Mouse (Mus musculus) layer of hippocampus, adult 18-20 months (tissue): ENCODE data around the gene Tfb1m. TPM values are rescaled to one million over a fixed set of nuclear protein-coding genes. Genes with fewer than 3 reads are reported as not detected.

ENCODE experiments used
- DNase-seq, 2 experiments: peaks; one replicate each; pipeline ENCODE4 v3.0.0; 2022; ENCODE audit warnings: low spot score in 2 of 2
- long read RNA-seq: library from polyadenylated mRNA; stranded (forward); transcript quantifications from one replicate; pipeline ENCODE4 v2.0.0, GENCODE M21; 2021
- total RNA-seq, 2 experiments: library from RNA; stranded (reverse); gene quantifications; 2 replicates each; pipeline ENCODE4 v1.2.3; 2021

The Tfb1m gene
- 1 to 10 TPM; 5.2 to 5.9 TPM for total RNA-seq
- long read RNA-seq, partial matches to known transcripts: 0 of 1 reads
- long read RNA-seq, other reads (novel, unspliced or antisense): 0 of 1 reads

DNA sequence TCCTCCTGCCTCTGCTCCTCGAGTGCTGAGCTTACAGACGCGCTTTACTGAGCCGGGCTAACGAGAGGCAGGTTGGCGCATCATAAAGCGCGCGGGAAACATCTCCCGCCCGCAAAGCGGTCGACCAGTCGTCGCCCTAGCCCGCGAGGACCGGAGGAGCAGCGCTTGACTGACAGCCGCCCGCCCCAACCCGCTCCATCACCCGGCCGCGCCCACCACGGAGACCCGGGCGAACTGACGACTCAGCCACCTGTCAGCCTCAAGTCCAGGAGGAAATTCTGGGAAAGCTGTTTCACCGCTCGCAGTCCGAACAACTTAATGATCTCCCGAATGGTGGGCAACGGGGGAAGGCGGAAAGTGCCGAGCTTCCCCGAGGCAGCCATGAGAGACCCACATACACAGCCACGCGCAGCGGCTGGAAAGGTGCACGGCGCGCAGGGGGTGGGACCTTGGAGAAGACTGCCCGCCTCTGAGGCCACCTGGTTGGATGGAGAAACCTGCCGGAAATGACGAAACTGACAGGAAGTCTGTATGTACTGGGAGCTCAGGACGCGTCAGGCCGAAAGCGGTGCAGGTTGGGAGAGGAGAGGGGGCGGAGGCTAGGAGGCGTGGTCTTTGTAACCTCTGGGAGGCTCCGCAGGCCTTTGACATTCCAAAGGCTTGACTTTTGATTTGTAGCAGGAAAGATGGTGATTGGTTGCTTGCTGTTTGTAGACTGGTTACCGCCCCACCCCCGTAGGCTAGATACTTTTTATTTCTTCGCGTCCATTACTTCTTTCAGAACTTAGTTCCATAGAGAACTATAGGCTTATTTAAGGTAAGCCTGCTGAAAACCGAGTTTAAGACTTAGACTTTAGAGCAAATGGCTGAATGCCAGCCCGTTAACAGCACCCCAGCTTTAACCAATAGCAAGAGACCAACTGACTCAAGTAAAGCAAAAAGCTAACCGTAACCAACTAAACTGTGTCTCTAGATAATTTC is at the start of gene Tfb1m:
Gene Tfb1m (minus strand): TSS at position 451 of the 981 bp plus-strand sequence.
- peak; percentile 96 to 99 for DNase-seq

DNA sequence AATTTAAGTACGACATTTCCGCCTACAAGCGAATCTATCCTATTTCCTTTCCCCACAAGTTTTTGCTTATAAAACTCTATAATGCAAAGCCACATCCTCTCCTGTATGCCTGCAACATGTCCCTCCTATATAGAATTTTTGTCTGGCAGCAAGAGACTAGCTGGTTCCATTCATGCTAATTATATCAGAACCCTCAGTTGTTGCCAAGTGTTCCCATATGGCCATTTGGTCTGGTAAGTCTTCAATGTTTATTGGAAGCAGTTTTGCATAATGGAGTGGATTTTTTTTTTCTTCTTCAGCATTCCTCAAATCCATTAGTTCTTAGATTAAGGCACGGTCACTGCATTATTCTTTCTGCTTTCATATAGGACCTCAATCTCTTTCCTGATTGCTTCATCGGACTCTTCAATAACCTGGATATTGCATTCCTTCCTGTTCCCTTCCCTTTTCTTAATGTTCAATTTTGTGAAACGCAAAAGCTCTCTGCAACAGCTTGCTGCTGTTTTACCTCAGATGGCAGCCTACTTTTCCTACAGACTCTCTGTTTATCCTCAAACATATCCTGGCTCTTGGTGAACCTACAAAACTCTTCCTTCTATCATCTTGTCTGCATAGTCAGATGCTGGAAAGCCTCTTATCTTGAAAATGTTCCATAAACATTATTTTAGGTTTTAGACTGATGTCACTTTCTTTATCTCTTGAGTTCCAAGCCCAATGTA is 45.5 kb upstream of the Tfb1m start:
- peak in 1 of 2 experiments; percentile 52 for DNase-seq

DNA sequence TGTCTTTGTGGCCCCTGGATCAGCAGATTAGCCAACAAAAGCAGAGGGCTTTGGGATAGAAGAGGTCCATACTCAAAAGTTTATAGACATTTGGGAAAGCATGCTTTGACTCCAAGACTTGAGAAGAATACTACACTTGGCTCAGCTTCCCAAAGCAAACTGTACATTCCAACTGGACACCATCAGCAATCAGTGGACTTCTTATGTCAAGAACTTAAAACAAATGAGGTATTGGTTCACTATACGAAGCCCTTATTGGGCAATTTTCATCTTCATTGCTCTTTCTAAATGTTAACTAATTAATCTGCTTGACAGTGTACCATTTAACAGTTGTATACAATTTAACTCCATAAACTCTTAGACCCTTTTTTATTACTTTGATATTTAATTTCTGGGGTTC is 40.8 kb upstream of the Tfb1m start:
- DNase-seq: no peak

DNA sequence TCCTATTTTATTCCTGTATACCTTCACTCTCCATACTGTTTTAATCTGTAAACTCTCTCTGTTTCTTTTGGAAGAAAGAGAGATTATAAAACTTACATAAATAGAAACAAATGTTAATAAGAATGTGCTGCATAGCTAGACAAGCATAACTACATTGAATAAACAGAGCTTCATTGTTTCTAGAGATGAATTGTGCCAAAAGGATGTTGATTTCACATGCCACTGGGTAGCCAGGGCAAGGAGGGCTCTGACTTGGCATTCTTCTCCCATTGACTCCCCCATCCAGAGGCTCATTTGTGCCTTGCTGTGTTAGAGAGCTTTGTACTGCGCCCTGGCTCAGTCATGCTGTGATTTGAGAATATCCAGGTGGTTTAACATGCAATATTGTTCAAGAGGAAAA is 40.3 kb upstream of the Tfb1m start:
- no peak for DNase-seq

DNA sequence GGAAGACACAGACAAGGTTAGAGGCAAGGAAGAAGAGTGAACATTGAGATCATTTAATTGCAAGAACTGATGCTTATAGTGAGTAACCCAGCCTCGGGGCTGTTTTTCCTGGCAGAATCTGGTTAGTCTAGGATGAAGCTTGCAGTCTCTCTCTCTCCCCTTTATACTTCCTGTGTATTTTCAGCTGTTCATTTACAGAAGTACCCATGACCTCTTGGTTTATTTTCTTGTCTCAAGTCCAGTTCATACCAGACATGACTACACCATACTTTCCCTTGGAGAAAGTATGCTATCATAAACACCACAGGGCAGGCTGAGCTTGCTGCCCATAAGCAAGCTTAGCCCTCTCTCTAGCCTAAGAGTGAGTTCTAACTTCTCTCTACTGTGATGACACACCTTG is 39.5 kb upstream of the Tfb1m start:
- no peak for DNase-seq

DNA sequence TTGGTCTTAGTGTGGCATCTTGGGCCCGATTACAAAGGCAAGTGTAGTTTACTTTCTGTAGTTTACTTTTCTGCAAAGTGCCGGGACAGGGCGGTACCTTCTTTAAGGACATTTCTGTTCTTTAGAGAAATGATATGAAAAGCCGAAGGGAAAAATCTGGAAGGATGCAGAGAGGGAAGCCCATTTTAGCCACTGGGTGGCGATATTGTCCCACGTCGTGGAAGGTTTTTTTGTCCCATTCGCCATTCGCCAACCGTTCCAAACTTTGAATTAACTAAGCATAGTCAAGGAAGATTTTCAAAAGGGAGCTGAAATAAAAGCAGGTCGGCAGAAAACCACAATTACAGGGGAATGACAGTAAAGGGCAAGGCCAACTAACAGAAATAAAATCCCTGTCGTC is 13.3 kb upstream of the Tfb1m start:
- peak; percentile 64 to 84 for DNase-seq

DNA sequence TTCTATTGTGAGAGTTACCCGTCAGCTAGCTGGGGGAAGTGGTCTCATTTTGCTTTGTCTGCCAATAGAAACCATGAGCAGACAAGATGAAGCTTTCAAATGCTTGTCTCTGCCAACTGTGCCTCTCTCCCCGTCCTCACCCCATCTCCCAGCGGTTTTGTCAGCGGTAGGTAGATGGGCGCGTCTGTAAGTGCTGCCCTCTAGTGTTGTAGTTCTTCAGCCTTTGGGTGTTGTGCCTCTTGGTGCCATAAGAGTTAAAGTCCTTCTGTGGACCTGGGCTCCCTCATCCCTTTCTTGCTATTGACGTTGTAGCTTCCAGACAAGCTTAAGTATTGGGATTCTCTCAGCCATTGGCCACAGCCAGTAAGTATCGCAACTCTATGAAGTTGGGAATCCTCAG is 4.8 kb upstream of the Tfb1m start:
- no peak for DNase-seq

DNA sequence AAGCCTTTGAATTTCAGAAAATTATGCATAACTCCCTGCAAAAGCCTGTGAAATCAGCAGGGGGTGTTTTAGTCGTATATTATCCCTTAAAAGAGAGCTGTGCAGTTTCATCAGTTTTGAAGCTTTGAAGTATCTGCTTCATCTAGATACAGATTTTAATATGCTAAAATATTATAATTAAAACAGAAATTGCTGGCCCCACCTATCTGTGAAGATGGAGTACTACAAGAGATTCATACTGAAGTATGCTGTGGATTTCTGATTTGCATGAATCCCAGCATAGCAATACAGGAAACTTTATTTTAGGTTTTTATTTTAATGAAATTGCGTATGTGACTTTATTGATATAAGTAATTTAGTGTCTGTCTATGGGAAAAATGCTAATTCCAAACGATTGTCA is 3.0 kb upstream of the Tfb1m start:
- DNase-seq: peak in 1 of 2 experiments; percentile 33

DNA sequence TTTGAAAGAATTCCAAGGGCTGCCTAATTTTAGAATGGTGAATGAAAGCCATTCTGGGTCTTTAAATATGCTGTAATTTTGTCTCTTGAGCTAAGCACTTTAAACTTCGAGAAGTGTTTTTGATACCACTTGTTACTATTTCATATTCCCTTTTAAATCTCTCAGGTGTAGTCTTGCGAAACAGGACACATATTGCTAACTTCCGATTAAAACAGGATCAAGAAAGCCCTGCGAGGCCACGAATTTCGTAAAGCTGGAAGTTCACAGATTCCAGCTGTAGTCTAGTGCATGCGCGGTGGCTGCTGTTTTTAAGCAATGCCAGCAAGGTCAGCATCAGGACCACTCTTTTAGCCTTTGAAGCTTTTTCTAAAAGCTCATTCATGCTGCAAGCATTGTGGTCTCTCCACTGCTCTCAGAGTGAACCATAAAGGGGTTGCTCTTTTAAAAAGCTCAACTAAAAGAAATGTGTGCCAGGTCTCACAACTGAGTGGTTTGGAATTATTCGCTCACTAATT is 832 bp upstream of the Tfb1m start:
- DNase-seq: no peak

DNA sequence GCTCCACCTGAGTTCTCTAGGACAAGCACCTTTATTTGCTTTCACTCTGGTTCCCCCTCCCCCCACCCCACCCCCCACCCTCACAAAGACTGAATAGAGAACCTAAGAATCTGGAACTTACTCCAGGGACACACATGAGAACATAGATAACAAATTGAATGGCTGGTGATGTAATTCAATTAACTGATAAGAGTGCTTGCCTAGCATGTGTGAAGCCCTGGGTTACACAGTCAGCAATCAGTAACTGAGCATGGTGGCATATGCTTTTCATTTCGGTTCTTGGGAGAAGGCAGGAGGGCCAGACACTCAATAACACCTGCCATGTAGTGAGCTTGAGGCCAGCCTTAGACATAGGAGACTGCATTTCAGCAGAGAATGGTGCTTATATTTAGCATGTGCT is 1.3 kb downstream of the Tfb1m start:
- no peak for DNase-seq

DNA sequence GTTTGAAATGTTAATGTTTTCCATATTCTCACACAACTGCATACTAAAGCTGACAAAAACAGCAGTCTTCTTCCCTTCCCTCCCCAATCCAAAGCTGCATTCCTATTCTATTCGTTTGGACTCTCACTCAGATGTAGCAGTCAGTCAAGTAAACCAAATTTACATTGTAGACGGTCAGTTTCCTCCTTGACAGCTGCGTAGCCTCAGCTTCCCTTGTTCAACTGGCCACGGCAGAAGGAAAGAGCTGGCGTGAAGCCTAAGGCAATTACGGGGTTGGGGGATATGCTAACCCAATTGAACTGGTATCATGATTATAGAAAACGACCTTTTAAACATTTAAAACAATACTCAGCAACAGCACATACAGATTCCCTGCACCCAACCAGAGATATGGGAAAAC is 9.9 kb downstream of the Tfb1m start:
- DNase-seq: no peak

DNA sequence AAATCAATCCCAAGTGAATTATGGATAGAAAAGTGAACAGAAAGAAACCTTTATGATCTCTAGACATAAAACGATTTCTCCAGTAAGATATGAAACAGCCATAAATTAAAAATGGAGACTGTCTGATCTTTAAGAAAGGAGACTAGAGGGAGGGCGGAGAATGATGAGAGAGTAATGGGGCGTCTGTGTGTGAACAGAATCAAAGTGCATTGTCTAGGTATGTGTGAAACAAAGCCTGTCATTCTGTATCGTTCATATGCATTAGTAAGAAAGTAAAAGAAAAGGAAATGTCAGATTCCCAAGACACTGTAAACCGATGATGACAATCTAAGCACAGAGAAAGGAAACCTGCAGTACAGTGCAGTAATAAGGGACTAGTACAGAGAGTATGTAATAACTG is 16.5 kb downstream of the Tfb1m start:
- DNase-seq: no peak

DNA sequence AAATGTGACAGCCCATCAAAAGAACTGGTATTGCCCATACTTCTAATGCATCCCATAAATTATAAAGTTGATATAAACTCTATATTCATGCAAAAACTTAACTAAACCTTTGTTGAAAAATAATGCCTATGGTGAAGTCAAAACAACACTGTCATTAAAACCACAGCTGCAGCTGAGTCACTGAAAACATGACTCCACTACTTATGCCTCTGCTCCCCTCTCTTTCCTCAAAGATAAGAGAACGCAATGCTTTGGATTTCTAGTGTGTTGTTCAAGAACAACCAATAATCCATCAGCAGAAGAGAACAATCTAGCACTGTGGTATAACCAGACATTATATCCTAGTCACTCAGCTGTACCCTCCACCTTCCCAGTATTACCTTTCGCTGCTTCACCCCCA is 17.3 kb downstream of the Tfb1m start:
- DNase-seq: no peak

DNA sequence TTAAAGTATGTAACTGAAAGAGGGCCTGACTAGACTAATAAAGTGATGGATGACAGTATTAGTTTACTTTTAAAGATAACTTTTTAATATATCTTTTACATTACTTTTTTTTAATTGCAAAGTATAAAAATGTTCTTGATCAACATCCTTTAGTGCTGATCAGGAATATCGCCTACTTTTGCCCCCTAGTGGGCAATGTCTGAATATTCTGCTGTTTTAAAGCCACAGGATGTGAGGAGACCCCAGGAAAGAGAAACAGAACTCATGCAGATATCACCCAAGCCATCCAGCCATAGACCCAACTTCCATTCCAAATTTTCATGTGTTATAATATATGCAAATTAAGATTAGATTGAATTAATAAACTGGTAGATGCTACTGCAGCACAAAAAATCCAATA is 24.2 kb downstream of the Tfb1m start:
- DNase-seq: peak in 1 of 2 experiments; percentile 38

DNA sequence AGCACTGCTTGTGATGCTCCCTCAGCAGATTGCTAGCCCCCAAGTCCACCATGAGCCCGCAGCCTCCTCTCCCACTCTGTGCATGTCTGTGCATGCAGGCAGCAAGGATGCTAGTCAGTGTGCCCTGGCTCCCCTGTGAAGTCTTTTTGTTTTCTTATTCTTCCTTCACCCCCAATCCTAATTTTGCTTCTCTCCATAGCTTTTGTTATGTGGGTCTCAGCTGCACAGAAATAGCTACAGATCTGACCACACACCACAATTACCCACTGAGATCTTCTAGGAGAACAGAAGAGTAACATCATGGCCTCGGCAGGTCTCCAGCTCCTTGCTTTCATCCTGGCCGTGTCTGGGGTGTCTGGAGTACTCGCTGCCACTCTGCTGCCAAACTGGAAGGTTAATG is 25.3 kb downstream of the Tfb1m start, which contains the start of gene Cldn20:
Gene Cldn20 (plus strand): TSS at position 301 of the 400 bp plus-strand sequence.
- DNase-seq: no peak

DNA sequence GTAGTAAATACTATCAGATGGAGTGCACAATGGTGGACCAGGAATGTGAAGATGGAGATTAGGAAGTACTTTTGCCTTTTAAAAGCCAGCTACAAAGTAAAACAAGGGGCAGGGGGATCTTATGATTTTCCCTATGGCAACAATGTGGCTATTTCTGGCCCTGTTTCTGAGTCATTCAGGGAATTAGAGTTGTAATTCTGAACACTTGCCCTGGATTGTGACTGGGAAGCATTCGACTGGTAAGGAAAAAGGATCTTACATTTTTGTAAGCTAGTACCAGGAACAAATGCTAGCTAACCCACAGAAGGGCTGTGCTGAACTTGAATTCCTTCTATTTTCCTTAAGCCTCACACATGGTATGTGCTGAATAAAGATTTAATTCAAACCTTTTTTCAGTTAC is 25.9 kb downstream of the Tfb1m start:
- DNase-seq: no peak

DNA sequence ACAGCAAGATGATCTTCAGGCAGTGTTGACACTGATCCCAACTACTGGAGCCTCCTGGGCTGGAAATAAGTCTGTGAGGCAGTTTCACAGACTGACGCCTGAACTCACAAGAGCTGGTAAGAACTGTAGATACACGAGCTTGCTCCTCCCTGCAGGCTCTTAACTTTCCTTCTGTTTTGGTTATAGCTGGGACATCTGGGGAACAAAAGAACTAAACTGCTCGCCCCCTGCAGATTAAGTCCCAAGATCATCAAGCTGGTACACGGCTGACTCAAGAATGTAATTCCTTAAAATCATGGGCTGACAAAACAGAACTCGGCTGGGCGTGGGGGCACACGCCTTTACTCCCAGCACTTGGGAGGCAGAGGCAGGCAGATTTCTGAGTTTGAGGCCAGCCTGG is 27.0 kb downstream of the Tfb1m start:
- no peak for DNase-seq

DNA sequence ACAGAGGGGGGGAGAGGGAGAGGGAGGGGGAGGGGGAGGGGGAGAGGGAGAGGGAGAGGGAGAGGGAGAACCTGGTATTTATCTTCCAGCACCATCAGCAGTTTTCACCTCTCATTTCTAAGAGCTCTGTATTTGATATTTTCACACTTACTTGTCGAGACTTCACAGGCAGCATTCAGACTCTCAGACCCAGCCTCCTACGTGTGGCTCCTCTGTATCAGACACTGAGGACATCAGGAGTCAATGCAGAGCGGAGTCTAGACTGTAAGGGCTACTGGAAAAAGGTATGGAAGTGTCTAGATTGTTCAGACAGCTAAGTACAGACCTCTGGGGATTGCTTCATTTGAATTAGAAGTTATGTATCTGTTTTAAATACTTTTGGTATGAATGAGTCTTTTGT is 28.1 kb downstream of the Tfb1m start:
- no peak for DNase-seq

DNA sequence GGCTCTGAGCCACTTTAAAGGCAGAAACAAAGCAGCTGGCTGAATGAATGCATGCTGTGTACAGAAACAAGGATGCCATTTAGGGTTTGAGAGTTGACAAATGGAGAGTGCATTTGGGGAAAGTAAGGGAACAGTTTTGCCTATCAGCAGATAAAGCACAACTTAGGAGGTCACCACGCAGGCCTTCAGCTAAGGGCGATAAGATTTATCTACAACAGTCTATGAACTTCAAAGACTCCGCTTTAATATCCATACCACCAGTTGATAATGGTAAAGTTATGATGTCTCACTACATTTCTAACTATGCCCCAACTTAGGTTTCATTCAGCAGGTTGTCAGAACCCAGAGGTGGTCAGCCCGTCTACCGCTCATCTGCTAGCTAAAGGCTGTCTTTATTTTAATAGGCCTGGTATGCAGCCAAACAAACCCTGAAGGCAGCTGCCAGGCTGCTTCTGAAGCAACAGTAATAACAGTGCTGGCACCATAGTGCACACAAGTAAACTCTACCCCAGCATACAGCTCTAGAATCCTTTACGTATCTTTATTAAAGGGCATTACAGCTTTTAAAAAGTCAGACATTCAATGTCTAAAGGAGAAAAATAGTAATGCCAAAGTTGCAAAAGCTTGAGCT is 29.6 kb downstream of the Tfb1m start:
- peak in 1 of 2 experiments; percentile 21 for DNase-seq

DNA sequence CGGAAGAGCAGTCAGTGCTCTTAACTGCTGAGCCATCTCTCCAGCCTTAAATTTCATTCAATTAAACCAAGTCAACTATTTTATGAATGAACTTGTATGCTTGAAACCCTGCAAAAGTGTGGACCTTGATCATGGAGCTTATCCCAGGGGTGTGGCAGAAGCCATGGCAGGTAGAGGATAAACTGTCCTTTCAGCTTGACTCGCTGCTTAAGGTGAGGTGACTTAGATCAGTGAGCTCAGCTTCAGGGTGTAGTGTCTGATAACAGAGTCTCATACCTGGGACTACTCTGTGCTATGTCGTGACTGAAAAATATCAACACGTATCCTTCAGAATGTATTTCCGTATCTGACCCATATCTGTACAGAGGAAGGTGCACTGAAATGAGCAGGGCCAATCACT is 37.2 kb downstream of the Tfb1m start:
- no peak for DNase-seq

DNA sequence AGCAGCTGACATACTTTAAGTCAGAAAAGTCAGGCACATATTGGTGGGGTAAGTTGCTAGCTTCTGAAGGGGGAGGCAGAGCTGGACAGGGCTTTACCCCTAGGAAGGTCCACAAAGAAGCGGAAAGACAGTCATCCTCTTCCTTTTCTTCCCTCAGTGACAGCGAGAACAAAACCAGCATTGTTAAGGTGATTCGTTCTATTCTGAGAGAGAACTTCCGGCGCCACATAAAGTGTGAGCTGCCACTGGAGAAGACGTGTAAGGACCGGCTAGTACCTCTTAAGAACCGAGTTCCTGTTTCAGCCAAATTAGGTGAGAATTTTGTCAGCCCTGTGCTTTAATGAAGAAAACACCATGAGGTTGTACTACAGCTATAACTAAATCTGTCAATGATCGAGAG is 41.2 kb downstream of the Tfb1m start:
- no peak for DNase-seq
